Mouse (Mus musculus) neural tube, embryonic 14.5 days (tissue): ENCODE data around the gene Dok1. TPM values are rescaled to one million over a fixed set of nuclear protein-coding genes. Genes with fewer than 3 reads are reported as not detected.

Source experiments
- ATAC-seq: fragments of 200-750 bp; cut with Nextera tagmentation; 2 replicates; pipeline ENCODE4 v1.8.0; 2017; ENCODE audit warnings: low read depth, mild to moderate bottlenecking, moderate TSS enrichment, moderate library complexity
- H3K27ac ChIP-seq: fragments of 300-500 bp; sonication (generic); 2 replicates; pipeline ENCODE4 v1.5.1; 2014; ENCODE audit warnings: low read depth, mild to moderate bottlenecking, control low read depth, low read length, moderate library complexity, mixed read lengths
- H3K27me3 ChIP-seq: fragments of 300-500 bp; sonication (generic); 2 replicates; pipeline ENCODE4 v1.6.1; 2014; ENCODE audit warnings: low read length; ENCODE audit not compliant: control insufficient read depth, insufficient read depth
- H3K36me3 ChIP-seq: fragments of 300-500 bp; sonication (generic); 2 replicates; pipeline ENCODE4 v1.6.1; 2014; ENCODE audit warnings: low read length, mixed read lengths; ENCODE audit not compliant: control insufficient read depth, insufficient read depth
- H3K4me1 ChIP-seq: fragments of 300-500 bp; sonication (generic); 2 replicates; pipeline ENCODE4 v1.6.1; 2014; ENCODE audit warnings: low read length; ENCODE audit not compliant: control insufficient read depth, insufficient read depth
- H3K4me2 ChIP-seq: fragments of 300-500 bp; sonication (generic); 2 replicates; pipeline ENCODE4 v1.6.1; 2014; ENCODE audit warnings: mild to moderate bottlenecking, low read depth, low read length, control low read depth
- H3K4me3 ChIP-seq: fragments of 300-500 bp; sonication (generic); 2 replicates; pipeline ENCODE4 v1.5.1; 2014; ENCODE audit warnings: low read depth, low read length, control low read depth, mixed read lengths
- H3K9ac ChIP-seq: fragments of 300-500 bp; sonication (generic); replicated peaks from 2 replicates; pipeline ENCODE4 v1.6.1; 2014; ENCODE audit warnings: low read depth, mild to moderate bottlenecking, control low read depth, low read length, mixed read lengths
- H3K9me3 ChIP-seq: fragments of 300-500 bp; sonication (generic); 2 replicates; pipeline ENCODE4 v1.6.1; 2016; ENCODE audit warnings: low read length; ENCODE audit not compliant: control insufficient read depth
- WGBS: fragments of 180-500 bp; shearing (Covaris S2); extraction: QIAGEN DNeasy Blood & Tissue Kit; methylation state at CpG from one replicate; pipeline ENCODE4 v1.1.7; 2014; 5-methylcytosine and 5-hydroxymethylcytosine counted together
- polyA plus RNA-seq: library from polyadenylated mRNA; unstranded; fragments of >200 nt; fragmentation: Nextera tagmentation; extraction: Ambion mirVana; gene quantifications from 2 replicates; pipeline ENCODE4 v1.2.1, GENCODE M21; 2014

Dok1 gene
- polyA plus RNA-seq, 1 experiment from 2014 or later, result 1.0 TPM

DNA sequence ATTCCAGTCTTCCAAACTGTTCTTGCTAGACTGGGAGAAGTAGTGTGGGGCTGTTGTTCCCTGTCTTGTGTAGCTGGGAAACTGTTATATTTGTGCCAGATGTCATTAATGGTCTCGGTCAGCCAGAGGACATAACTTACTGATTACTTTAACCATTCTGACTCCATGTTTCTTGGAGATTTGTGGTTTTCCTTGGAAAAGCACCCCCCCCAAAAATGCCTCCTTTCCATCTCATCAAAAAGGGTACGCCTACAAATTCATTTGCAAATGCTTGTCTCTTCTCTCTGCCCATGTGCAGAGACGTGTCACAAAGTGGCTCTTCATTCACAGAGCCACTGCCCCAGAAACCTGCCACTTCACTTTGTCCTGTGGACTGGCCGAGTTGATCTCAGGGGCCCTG lies 8.8 kb downstream of the Dok1 start:
- Histone ChIP-seq H3K9ac (no peak overlapping the region), H3K4me3 (no peak overlapping the region), H3K27me3 (no peaks in the 10 kb centered on the region), H3K27ac (no peak overlapping the region), H3K9me3 (no peaks in the 10 kb centered on the region), H3K4me2 (no peak overlapping the region), H3K36me3 (no peaks in the 10 kb centered on the region), H3K4me1 (no peaks in the 10 kb centered on the region)
- 65% methylated on average over 4 of the region's 4 CpGs for WGBS
- ATAC-seq, result no peak

DNA sequence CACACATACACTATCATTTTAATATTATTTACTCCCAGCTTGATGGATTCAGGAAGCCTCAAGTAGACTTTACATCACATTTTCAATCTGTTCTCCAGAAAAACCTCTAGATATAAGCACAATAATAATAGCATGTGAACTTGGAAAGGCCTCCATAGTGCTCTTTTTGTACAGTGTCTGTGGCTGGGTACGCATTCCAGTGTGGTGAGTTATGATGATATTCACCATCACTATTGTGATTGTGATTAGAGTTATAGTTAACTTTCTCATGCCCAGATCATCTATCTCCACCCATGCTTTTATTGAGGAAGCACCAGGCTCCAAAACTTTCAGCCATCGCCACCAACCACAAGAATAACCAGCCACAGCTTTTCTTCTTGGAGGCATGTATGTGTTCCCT lies 9.5 kb downstream of the Dok1 start:
- no peak overlapping the region for H3K4me2 ChIP-seq
- H3K4me3 ChIP-seq, result no peak overlapping the region
- H3K27ac ChIP-seq, result no peak overlapping the region
- no peaks in the 10 kb centered on the region for H3K9me3 ChIP-seq
- ATAC-seq, result no peak
- no peaks in the 10 kb centered on the region for H3K27me3 ChIP-seq
- no peak overlapping the region for H3K9ac ChIP-seq
- no peaks in the 10 kb centered on the region for H3K36me3 ChIP-seq
- 89% methylated on average over 2 of the region's 2 CpGs for WGBS
- H3K4me1 ChIP-seq, result no peaks in the 10 kb centered on the region

DNA sequence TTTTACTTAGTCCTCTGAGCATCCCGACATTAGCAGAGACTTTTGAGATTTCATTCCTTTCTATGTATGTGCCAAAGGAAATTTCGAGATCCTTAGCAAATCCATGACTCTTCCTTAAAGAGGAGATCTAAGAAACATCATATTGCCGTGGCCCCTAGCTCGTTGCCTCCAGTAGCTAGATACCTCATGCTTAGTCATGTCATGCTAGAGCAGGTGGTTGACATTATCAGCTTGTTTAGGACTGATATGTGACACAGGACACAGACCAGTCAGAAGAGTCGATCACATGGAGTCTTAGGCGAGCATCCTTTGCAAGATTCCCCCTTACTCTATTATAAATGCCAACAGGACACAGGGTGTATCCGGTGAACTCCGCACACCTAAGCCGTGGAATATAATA lies 10.3 kb downstream of the Dok1 start:
- no peak overlapping the region for H3K9ac ChIP-seq
- H3K27me3 ChIP-seq, result no peaks in the 10 kb centered on the region
- H3K9me3 ChIP-seq, result no peaks in the 10 kb centered on the region
- H3K4me2 ChIP-seq, result no peak overlapping the region
- ATAC-seq, result no peak
- no peaks in the 10 kb centered on the region for H3K4me1 ChIP-seq
- no peaks in the 10 kb centered on the region for H3K36me3 ChIP-seq
- H3K27ac ChIP-seq, result no peak overlapping the region
- no peak overlapping the region for H3K4me3 ChIP-seq
- 91% methylated on average over 9 of the region's 9 CpGs for WGBS

DNA sequence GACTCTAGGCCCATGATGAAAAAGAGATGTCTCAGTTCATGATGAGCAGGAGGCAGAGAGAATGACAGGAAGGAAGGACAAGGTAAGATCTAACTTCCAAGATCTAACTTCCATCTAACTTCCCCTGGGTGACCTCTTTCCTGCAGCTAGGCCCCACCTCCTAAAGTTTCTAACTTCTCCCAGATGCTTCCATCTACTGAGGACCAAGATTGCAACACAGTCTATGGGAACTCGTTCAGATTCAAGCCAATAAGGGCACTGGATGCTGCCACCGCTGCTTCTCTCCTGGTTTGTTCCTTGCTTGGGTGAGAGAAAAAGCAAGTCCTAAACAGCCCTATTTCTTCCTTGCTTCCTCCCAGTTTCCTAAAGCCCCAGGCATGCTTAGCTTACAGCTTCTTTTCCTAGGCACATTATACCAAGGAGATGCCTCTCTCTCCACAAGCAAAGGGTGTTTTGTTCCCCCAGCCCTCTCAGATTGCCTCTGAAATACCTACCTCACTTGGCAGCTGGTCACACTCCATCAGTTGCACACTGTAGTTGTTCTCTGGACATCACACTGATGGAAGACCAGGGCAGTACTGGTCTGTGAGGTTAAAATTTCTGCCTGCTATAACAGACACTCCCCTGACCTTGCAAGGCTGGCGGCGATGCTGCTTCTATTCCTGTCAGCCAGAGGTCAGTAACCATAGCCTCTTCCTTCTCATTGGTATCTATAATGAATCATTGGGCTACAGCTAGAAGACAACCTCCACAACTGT lies 12.3 kb downstream of the Dok1 start:
- 82% methylated on average over 4 of the region's 4 CpGs for WGBS
- no peaks in the 10 kb centered on the region for H3K9me3 ChIP-seq
- H3K4me3 ChIP-seq, result no peak overlapping the region
- no peaks in the 10 kb centered on the region for H3K27me3 ChIP-seq
- no peaks in the 10 kb centered on the region for H3K4me1 ChIP-seq
- no peak overlapping the region for H3K27ac ChIP-seq
- H3K9ac ChIP-seq, result no peak overlapping the region
- no peaks in the 10 kb centered on the region for H3K36me3 ChIP-seq
- no peak for ATAC-seq
- no peak overlapping the region for H3K4me2 ChIP-seq

DNA sequence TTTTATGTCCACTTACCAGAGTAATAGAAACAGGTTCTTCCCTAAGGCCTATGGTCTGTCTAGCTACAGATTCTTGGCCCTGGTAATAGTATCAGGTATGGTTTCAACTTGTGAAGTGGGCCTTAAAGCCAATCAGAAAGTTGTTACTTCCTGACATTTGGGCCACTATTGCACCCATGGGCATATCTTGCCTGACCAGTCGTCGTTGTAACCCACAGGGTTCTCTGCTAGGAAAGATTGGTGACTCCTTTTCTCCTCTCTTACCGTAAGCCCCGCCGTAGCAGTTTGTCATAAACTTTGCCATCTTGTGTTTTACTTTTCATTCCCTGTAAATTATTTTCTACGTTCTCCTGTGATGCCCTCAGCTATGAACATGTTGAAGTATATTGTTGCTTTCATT lies 13.2 kb downstream of the Dok1 start:
- Histone ChIP-seq H3K9ac (no peak overlapping the region), H3K4me3 (no peak overlapping the region), H3K36me3 (no peaks in the 10 kb centered on the region), H3K27ac (no peak overlapping the region), H3K9me3 (no peaks in the 10 kb centered on the region), H3K4me2 (no peak overlapping the region), H3K4me1 (no peaks in the 10 kb centered on the region), H3K27me3 (no peaks in the 10 kb centered on the region)
- WGBS, result 89% methylated on average over 6 of the region's 6 CpGs
- ATAC-seq, result no peak

DNA sequence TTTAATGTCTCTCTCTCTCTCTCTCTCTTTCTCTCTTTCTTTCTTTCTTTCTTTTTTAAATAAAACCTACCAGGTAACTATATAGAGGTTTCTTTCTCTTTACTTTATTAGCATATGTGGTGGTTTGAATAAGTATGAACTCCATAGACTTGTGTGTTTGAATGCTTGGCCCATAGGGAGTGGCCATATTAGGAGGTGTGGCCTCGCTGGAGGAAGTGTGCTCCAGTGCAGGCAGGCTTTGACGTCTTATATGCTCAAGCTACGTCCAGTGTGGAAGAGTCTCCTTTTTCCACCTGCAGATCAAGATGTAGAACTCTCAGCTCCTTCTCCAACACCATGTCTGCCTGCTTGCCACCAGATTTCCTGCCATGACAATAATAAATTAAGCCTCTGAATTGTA lies 14.2 kb downstream of the Dok1 start:
- H3K4me3 ChIP-seq, result no peak overlapping the region
- no peaks in the 10 kb centered on the region for H3K36me3 ChIP-seq
- H3K4me1 ChIP-seq, result no peaks in the 10 kb centered on the region
- H3K4me2 ChIP-seq, result no peak overlapping the region
- no peaks in the 10 kb centered on the region for H3K27me3 ChIP-seq
- WGBS, result 69% methylated on average over 3 of the region's 3 CpGs
- H3K9ac ChIP-seq, result no peak overlapping the region
- H3K9me3 ChIP-seq, result no peaks in the 10 kb centered on the region
- no peak for ATAC-seq
- no peak overlapping the region for H3K27ac ChIP-seq

DNA sequence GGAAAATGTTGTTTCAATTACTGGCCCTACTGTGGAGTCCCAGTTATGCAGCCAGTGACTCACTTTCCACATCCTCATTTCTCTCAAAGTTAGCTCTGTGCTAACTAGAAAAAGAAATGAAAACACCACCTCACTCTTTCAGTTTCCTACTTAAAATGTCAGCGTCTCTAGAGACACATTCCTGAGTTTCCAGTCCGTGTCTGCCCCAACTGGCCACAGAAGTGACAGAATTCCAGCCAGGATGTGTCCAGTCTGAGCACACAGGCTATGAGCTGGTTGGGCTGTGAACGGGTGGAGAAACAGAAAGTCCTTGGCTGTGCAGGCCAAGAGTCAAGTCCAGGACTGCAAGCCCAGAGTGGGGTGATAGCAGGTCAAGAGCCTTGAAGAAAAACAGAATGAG lies 16.1 kb downstream of the Dok1 start:
- Histone ChIP-seq H3K4me1 (no peaks in the 10 kb centered on the region), H3K9me3 (no peaks in the 10 kb centered on the region), H3K4me3 (no peak overlapping the region), H3K27ac (no peak overlapping the region), H3K36me3 (no peaks in the 10 kb centered on the region), H3K9ac (no peak overlapping the region), H3K27me3 (no peaks in the 10 kb centered on the region), H3K4me2 (no peak overlapping the region)
- no peak for ATAC-seq
- 76% methylated on average over 3 of the region's 3 CpGs for WGBS

DNA sequence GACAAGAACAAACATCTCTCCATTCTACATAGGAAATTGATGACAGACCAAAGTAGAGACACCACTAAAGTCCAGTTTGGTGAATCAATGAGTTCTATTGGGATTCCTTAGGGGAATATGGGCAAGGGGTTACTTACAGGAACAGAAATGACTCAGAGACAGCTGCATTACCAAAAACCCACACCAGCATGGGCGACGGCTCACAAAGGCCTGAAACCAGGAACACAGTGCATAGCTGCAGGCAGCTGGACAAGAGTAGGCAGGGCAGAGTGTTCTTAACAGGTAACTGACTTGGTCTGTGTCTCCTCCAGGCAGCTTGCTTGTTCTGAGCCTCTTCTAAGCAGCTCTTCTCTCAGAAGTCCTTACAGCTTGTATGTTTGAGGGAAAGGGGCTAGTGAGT lies 17.5 kb downstream of the Dok1 start:
- H3K4me2 ChIP-seq, result no peak overlapping the region
- no peaks in the 10 kb centered on the region for H3K36me3 ChIP-seq
- no peak overlapping the region for H3K9ac ChIP-seq
- 93% methylated on average over 2 of the region's 2 CpGs for whole genome bisulfite sequencing
- H3K4me1 ChIP-seq, result no peaks in the 10 kb centered on the region
- H3K9me3 ChIP-seq, result no peaks in the 10 kb centered on the region
- H3K27me3 ChIP-seq, result no peaks in the 10 kb centered on the region
- H3K27ac ChIP-seq, result no peak overlapping the region
- no peak overlapping the region for H3K4me3 ChIP-seq
- no peak for ATAC-seq

DNA sequence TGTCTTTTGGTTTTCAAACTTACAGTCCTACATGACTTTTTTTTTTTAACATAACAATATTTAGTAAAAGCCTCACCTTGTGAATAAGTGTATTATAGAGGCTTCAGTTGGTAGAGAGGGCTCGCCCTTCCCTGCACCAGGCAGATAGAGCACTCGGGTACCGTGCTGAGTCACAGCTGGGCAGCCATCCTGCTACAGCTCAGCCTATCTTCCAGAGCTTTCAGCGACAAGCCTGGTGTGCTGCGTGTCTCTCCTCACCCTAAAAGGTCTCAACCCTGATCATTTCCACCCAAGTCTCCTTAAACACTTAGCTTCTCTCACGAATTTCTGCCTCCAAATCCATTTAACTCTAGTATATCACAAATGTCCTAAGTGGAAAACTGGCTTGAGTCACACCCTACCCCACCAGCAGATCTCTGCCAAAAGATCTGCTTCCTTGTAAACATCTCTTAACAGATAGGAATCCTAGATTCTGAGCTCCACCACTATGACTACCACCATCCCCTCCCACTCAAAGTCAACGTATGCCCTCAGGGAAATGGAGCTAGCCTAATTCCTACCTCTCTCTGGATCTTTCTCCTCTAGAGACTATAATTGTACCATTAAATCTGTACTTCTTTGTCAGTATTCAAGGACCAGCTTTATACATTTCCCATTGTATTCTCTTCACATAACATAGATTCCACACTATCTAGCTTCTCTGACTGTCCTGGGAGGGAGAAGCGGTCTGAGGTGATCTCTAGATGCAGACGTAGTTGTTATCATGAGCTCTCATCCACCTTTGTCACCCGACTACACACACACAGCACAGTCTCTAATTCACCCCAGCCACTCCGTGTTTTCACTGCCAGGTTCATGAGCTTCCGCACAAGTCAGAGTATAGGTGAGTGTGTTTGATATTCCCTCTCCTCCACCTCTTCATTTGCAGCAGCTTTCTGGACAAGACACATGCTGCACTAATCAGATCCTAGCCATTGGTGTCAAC lies 18.5 kb downstream of the Dok1 start:
- Histone ChIP-seq H3K4me1 (no peaks in the 10 kb centered on the region), H3K4me3 (no peak overlapping the region), H3K27ac (no peak overlapping the region), H3K9ac (no peak overlapping the region), H3K9me3 (no peaks in the 10 kb centered on the region), H3K27me3 (no peaks in the 10 kb centered on the region), H3K4me2 (no peak overlapping the region), H3K36me3 (no peaks in the 10 kb centered on the region)
- ATAC-seq, result no peak
- 79% methylated on average over 12 of the region's 12 CpGs for WGBS
